Mouse (Mus musculus): Measurements from ENCODE around the gene Ssb. TPM values are rescaled to one million over a fixed set of nuclear protein-coding genes. Genes with fewer than 3 reads are reported as not detected.

Ssb gene
- 10 to 100 TPM; 67.5 to 78.6 TPM for total RNA-seq (2021)
- long read RNA-seq, experiment 1, transcript Ssb-201 (12 exons, 2,001 nt) = major isoform, 41 of 53 reads
- long read RNA-seq, experiment 1, partial matches to known transcripts = 3 of 53 reads
- long read RNA-seq, experiment 1, other reads (novel, unspliced or antisense) = 9 of 53 reads
- long read RNA-seq, experiment 2, transcript Ssb-201 (12 exons, 2,001 nt) = major isoform, 33 of 40 reads
- long read RNA-seq, experiment 2, partial matches to known transcripts = 2 of 40 reads
- long read RNA-seq, experiment 2, other reads (novel, unspliced or antisense) = 5 of 40 reads

- intact Hi-C loops (cut with DNase I; ENCODE audit: low total_unique reads) = no loop called here
- peak; percentile 95 for DNase-seq
Measured at GRCm38 (mm10) chr2:69861485-69862091, at the start of gene Ssb. Gene Ssb (plus strand): TSS chr2:69861562.

GRCm38 (mm10) chr2:69816575-69816974, 44.8 kb upstream of the Ssb start:
- DNase-seq = no peak
- intact Hi-C loops (cut with DNase I; ENCODE audit: low total_unique reads) = no loop called here

GRCm38 (mm10) chr2:69818350-69819085, 42.8 kb upstream of the Ssb start:
- no peak for DNase-seq
- intact Hi-C loops (cut with DNase I; ENCODE audit: low total_unique reads) = no loop called here

- intact Hi-C loops (cut with DNase I; ENCODE audit: low total_unique reads) = no loop called here
Measured at GRCm38 (mm10) chr2:69820201-69820600, 41.2 kb upstream of the Ssb start.

GRCm38 (mm10) chr2:69821711-69822110, 39.7 kb upstream of the Ssb start, which contains the start of gene Klhl23:
Gene Klhl23 (plus strand): TSS chr2:69821944.
- DNase-seq = no peak
- intact Hi-C loops (cut with DNase I; ENCODE audit: low total_unique reads) = no loop called here

More at GRCm38 (mm10) chr2:69820201-69820600, 41.2 kb upstream of the Ssb start:
- DNase-seq = no peak

GRCm38 (mm10) chr2:69822361-69823128, 38.8 kb upstream of the Ssb start:
- intact Hi-C loops (cut with DNase I; ENCODE audit: low total_unique reads) = no loop called here
- DNase-seq = peak; percentile 37

- intact Hi-C loops (cut with DNase I; ENCODE audit: low total_unique reads) = no loop called here
- peak; percentile 38 for DNase-seq
Measured at GRCm38 (mm10) chr2:69823129-69823677, 38.2 kb upstream of the Ssb start.

- no peak for DNase-seq
- intact Hi-C loops (cut with DNase I; ENCODE audit: low total_unique reads) = no loop called here
Measured at GRCm38 (mm10) chr2:69825898-69826297, 35.5 kb upstream of the Ssb start.

GRCm38 (mm10) chr2:69826380-69826779, 35.0 kb upstream of the Ssb start:
- intact Hi-C loops (cut with DNase I; ENCODE audit: low total_unique reads) = no loop called here
- DNase-seq = peak; percentile 10

GRCm38 (mm10) chr2:69828031-69828430, 33.3 kb upstream of the Ssb start:
- DNase-seq = no peak
- intact Hi-C loops (cut with DNase I; ENCODE audit: low total_unique reads) = no loop called here

- intact Hi-C loops (cut with DNase I; ENCODE audit: low total_unique reads) = no loop called here
- no peak for DNase-seq
Measured at GRCm38 (mm10) chr2:69829680-69830079, 31.7 kb upstream of the Ssb start.

- intact Hi-C loops (cut with DNase I; ENCODE audit: low total_unique reads) = no loop called here
- DNase-seq = no peak
Measured at GRCm38 (mm10) chr2:69830116-69830515, 31.2 kb upstream of the Ssb start.

- intact Hi-C loops (cut with DNase I; ENCODE audit: low total_unique reads) = no loop called here
- DNase-seq = no peak
Measured at GRCm38 (mm10) chr2:69837244-69837967, 24.0 kb upstream of the Ssb start.

GRCm38 (mm10) chr2:69837996-69838395, 23.4 kb upstream of the Ssb start:
- intact Hi-C loops (cut with DNase I; ENCODE audit: low total_unique reads) = no loop called here
- no peak for DNase-seq

GRCm38 (mm10) chr2:69838707-69839106, 22.7 kb upstream of the Ssb start:
- intact Hi-C loops (cut with DNase I; ENCODE audit: low total_unique reads) = no loop called here
- no peak for DNase-seq

- DNase-seq = no peak
- intact Hi-C loops (cut with DNase I; ENCODE audit: low total_unique reads) = no loop called here
Measured at GRCm38 (mm10) chr2:69840261-69840660, 21.1 kb upstream of the Ssb start.

- intact Hi-C loops (cut with DNase I; ENCODE audit: low total_unique reads) = no loop called here
- DNase-seq = no peak
Measured at GRCm38 (mm10) chr2:69849215-69849614, 12.1 kb upstream of the Ssb start.

GRCm38 (mm10) chr2:69851427-69852058, 9.8 kb upstream of the Ssb start:
- DNase-seq = no peak
- intact Hi-C loops (cut with DNase I; ENCODE audit: low total_unique reads) = no loop called here
